In genomic region chr11:53351943-53352590, GRCm38 (mm10) we compare ENCODE assay signal across 8 mouse cellular contexts. TPM values are rescaled to one million over a fixed set of nuclear protein-coding genes. Genes with fewer than 3 reads are reported as not detected.
A peak's percentile ranks its signal among the peaks of the same experiment; 100 is the strongest.
DNase-seq lines count a peak whose midpoint lies in the region; ATAC-seq lines count a peak whose summit lies in the region.

No protein-coding gene starts in this region.

- H3K4me1 ChIP-seq in heart, embryonic 13.5 days, result peaks cover 24% of the 10 kb centered on the region
- peaks cover 7% of the 10 kb centered on the region for H3K4me1 ChIP-seq in heart, embryonic 16.5 days (ENCODE audit: control insufficient read depth, insufficient read depth, low read length)
- peaks cover 15% of the 10 kb centered on the region for H3K4me1 ChIP-seq in liver, embryonic 16.5 days (ENCODE audit: control insufficient read depth, low read depth, low read length)

- H3K9me3 ChIP-seq in heart, embryonic 13.5 days, result no peaks in the 10 kb centered on the region
- no peaks in the 10 kb centered on the region for H3K9me3 ChIP-seq in heart, embryonic 16.5 days (replicated peaks; ENCODE audit: control insufficient read depth, low read length)
- H3K9me3 ChIP-seq in liver, embryonic 16.5 days (replicated peaks; ENCODE audit: control insufficient read depth, low read length), result no peaks in the 10 kb centered on the region

- no peaks in the 10 kb centered on the region for H3K27me3 ChIP-seq in heart, embryonic 13.5 days (replicated peaks)
- no peaks in the 10 kb centered on the region for H3K27me3 ChIP-seq in heart, embryonic 16.5 days (ENCODE audit: control insufficient read depth, insufficient read depth, low read length)
- H3K27me3 ChIP-seq in liver, embryonic 16.5 days (ENCODE audit: control insufficient read depth, insufficient read depth, low read depth, low read length), result peaks cover 2% of the 10 kb centered on the region; the same call in 1 of the 2 replicates

- H3K9ac ChIP-seq in heart, embryonic 13.5 days, result peak overlapping the region; percentile 99
- H3K9ac ChIP-seq in heart, embryonic 16.5 days (ENCODE audit: low read length), result peak overlapping the region; percentile 96
- peak overlapping the region; percentile 93 for H3K9ac ChIP-seq in liver, embryonic 16.5 days (ENCODE audit: low read depth, low read length)

- peak overlapping the region; percentile 95 for H3K4me3 ChIP-seq in heart, embryonic 13.5 days
- peak overlapping the region; percentile 85 for H3K4me3 ChIP-seq in heart, embryonic 16.5 days (ENCODE audit: low read length)
- peak overlapping the region; percentile 90 for H3K4me3 ChIP-seq in liver, embryonic 16.5 days (ENCODE audit: low read depth, low read length)

- DNase-seq in heart, adult 8-10 months (ENCODE audit: low spot score), result no peak
- DNase-seq in MN1 (ENCODE audit: low spot score), result peak; percentile 28
- no peak for DNase-seq in gastrocnemius, postnatal 14 days
- DNase-seq in spleen, adult 12 weeks (ENCODE audit: low spot score), result no peak

- H3K27ac ChIP-seq in heart, embryonic 13.5 days (replicated peaks), result peak overlapping the region; percentile 99
- H3K27ac ChIP-seq in heart, embryonic 16.5 days (ENCODE audit: low read length), result peak overlapping the region; percentile 97
- peak overlapping the region; percentile 97 for H3K27ac ChIP-seq in liver, embryonic 16.5 days (ENCODE audit: low read length)

- intact Hi-C loops in gastrocnemius, postnatal 14 days (cut with DNase I; ENCODE audit: low total_unique reads), result no loop called here

- peak overlapping the region; percentile 92 for H3K4me2 ChIP-seq in heart, embryonic 13.5 days
- H3K4me2 ChIP-seq in heart, embryonic 16.5 days (ENCODE audit: low read depth, low read length), result peak overlapping the region; percentile 91
- H3K4me2 ChIP-seq in liver, embryonic 16.5 days (ENCODE audit: low read depth, low read length), result peak overlapping the region; percentile 80

- ATAC-seq in heart, embryonic 13.5 days (ENCODE audit: extremely low read depth, insufficient number of reproducible peaks, low FRiP score, low TSS enrichment), result no peak
- ATAC-seq in heart, embryonic 16.5 days (replicated peaks; ENCODE audit: extremely low read depth, insufficient read depth, low FRiP score), result no peak
- ATAC-seq in liver, embryonic 16.5 days (ENCODE audit: low read depth), result no peak
- ATAC-seq in granulocyte monocyte progenitor cell, adult 5-6 weeks (replicated peaks; ENCODE audit: poor library complexity, severe bottlenecking), result no peak

- peaks cover 16% of the 10 kb centered on the region for H3K36me3 ChIP-seq in heart, embryonic 13.5 days
- H3K36me3 ChIP-seq in heart, embryonic 16.5 days (ENCODE audit: control insufficient read depth, insufficient read depth), result no peaks in the 10 kb centered on the region
- no peaks in the 10 kb centered on the region for H3K36me3 ChIP-seq in liver, embryonic 16.5 days (ENCODE audit: control insufficient read depth, insufficient read depth)

- 4% methylated on average over 14 of the region's 14 CpGs for WGBS in heart, embryonic 13.5 days
- 4% methylated on average over 14 of the region's 14 CpGs for WGBS in heart, embryonic 16.5 days
- WGBS in liver, embryonic 16.5 days (ENCODE audit: insufficient replicate concordance), result 8% methylated on average over 14 of the region's 14 CpGs

RNA-seq across cellular contexts. Expression of gene Aff4, which starts 1.4 kb away (rescaled TPM):
- 31.2 and 38.7 TPM in 2 replicates for polyA plus RNA-seq in heart, embryonic 13.5 days (2015; fragmentation: Nextera tagmentation; extraction: Ambion mirVana)
- 10 to 100 TPM; 73.2 to 91.8 (median 82.4) TPM for total RNA-seq in heart, adult 8-10 months (2022)
- 23.0 and 31.7 TPM in 2 replicates for polyA plus RNA-seq in heart, embryonic 16.5 days (2015; fragmentation: Nextera tagmentation; extraction: Ambion mirVana)
- 8.3 and 8.6 TPM in 2 replicates for polyA plus RNA-seq in liver, embryonic 16.5 days (2015; fragmentation: Nextera tagmentation; extraction: Ambion mirVana)
- 52.9 and 69.9 TPM in 2 replicates for total RNA-seq in granulocyte monocyte progenitor cell, adult 5-6 weeks (2014; fragmentation: Nextera tagmentation)
- 42.4 and 95.9 TPM in 2 replicates for total RNA-seq in granulocyte monocyte progenitor cell, adult 5-6 weeks (2017)
- 10 to 100 TPM; 82.6 to 94.5 TPM for total RNA-seq in gastrocnemius, postnatal 14 days (2021)

RNA-seq across cellular contexts. Expression of gene Zcchc10, which starts 27.6 kb away (rescaled TPM):
- 13.6 and 15.8 TPM in 2 replicates for polyA plus RNA-seq in heart, embryonic 13.5 days (2015; fragmentation: Nextera tagmentation; extraction: Ambion mirVana)
- 10 to 100 TPM in 1 of 4 experiments, 1 to 10 TPM in 3; 6.6 to 10.6 (median 6.7) TPM for total RNA-seq in heart, adult 8-10 months (2022)
- polyA plus RNA-seq in heart, embryonic 16.5 days (2015; fragmentation: Nextera tagmentation; extraction: Ambion mirVana), result 12.8 and 16.7 TPM in 2 replicates
- 6.0 and 7.3 TPM in 2 replicates for polyA plus RNA-seq in liver, embryonic 16.5 days (2015; fragmentation: Nextera tagmentation; extraction: Ambion mirVana)
- 18.5 TPM in 2 replicates for total RNA-seq in granulocyte monocyte progenitor cell, adult 5-6 weeks (2014; fragmentation: Nextera tagmentation)
- 7.4 and 10.3 TPM in 2 replicates for total RNA-seq in granulocyte monocyte progenitor cell, adult 5-6 weeks (2017)
- 1 to 10 TPM; 7.4 to 8.7 TPM for total RNA-seq in gastrocnemius, postnatal 14 days (2021)

RNA-seq across cellular contexts. Expression of gene Hspa4, which starts 51.8 kb away (rescaled TPM):
- 61.3 and 63.2 TPM in 2 replicates for polyA plus RNA-seq in heart, embryonic 13.5 days (2015; fragmentation: Nextera tagmentation; extraction: Ambion mirVana)
- 100 to 1,000 TPM; 113 to 135 (median 122) TPM for total RNA-seq in heart, adult 8-10 months (2022)
- 66.6 and 72.8 TPM in 2 replicates for polyA plus RNA-seq in heart, embryonic 16.5 days (2015; fragmentation: Nextera tagmentation; extraction: Ambion mirVana)
- polyA plus RNA-seq in liver, embryonic 16.5 days (2015; fragmentation: Nextera tagmentation; extraction: Ambion mirVana), result 32.4 and 33.7 TPM in 2 replicates
- 120 and 123 TPM in 2 replicates for total RNA-seq in granulocyte monocyte progenitor cell, adult 5-6 weeks (2014; fragmentation: Nextera tagmentation)
- total RNA-seq in granulocyte monocyte progenitor cell, adult 5-6 weeks (2017), result 507 and 516 TPM in 2 replicates
- 100 to 1,000 TPM in 1 of 2 experiments, 10 to 100 TPM in 1; 94.8 to 113 TPM for total RNA-seq in gastrocnemius, postnatal 14 days (2021)
